Mouse (Mus musculus): Measurements from ENCODE around the gene Ndufa6. TPM values are rescaled to one million over a fixed set of nuclear protein-coding genes. Genes with fewer than 3 reads are reported as not detected.

The Ndufa6 gene
- total RNA-seq, 1 experiment, result 306 TPM

DNA sequence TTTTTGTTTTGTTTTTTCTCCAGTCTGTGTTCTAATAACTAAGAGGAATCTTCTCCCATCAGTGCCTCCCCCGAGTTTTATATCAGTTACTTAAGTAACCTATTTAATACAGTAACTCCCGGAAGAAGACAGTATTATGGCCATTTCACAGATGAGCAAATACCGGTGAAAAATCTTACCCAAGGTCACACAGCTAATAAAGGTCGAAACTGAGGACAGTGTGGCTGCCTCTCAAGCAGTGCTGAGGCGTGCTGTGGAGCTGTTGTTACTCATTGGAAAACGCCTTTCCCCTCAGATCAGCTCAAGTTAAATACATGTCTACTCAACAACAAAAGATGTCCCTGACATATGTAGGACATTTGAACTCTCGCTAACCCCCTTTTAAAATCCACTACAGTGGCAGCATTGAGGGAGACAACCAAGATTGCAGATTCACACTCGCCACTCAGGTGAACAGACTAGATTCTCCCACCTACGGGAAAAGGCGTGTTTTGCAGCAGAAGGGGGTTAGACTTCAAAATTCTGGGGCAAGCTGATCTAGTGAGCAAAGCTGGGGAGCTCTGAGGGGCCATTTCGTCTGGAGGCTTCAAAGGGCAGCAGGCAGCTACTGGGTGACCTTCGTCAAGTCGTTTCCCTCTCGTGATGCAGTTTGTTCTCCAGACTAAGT is 911 bp downstream of the Ndufa6 start:
- no peak for TF ChIP-seq ZNF384 (IDR thresholded peaks at IDR 0.05; ENCODE audit: low read depth, low read length)
- no peak for TF ChIP-seq ZC3H11A (IDR thresholded peaks at IDR 0.05; ENCODE audit: borderline replicate concordance, low read depth, low read length)
- no peak for TF ChIP-seq MAFK (IDR thresholded peaks at IDR 0.05; ENCODE audit: insufficient read depth, low read depth, low read length)
- TF ChIP-seq CHD2 (IDR thresholded peaks at IDR 0.05; ENCODE audit: low read depth, low read length), result no peak
- TF ChIP-seq HCFC1 (IDR thresholded peaks at IDR 0.05; ENCODE audit: borderline replicate concordance, insufficient read depth, low read length), result no peak
- in situ Hi-C loops (cut with MboI; ENCODE audit: low sequenced_read_pairs in 2 of 2, unreplicated experiment in 2 of 2), result loop anchor here in 1 of 2 experiments (10.0 kb wide), 1 partner anchor 692 kb away; no protein-coding TSS in a partner anchor
- Histone ChIP-seq H3K9me3 (ENCODE audit: control insufficient read depth, insufficient read depth, low read depth, low read length) (no peaks in the 10 kb centered on the region), H3K4me3 (ENCODE audit: insufficient read depth in 1 of 2, low read depth in 1 of 2, low read length in 2 of 2, poor library complexity in 1 of 2, severe bottlenecking in 1 of 2) (peak overlapping the region; percentile 86 to 90), H3K27ac (ENCODE audit: insufficient read depth, low read depth, low read length, poor library complexity, severe bottlenecking) (no peak overlapping the region), H3K36me3 (ENCODE audit: control insufficient read depth, insufficient read depth, low read length, poor library complexity, severe bottlenecking) (peaks cover 20% of the 10 kb centered on the region), H3K4me1 (ENCODE audit: control insufficient read depth in 2 of 2, insufficient read depth in 2 of 2, low read length in 2 of 2, poor library complexity in 1 of 2) (peaks cover 0 to 5% of the 10 kb centered on the region in 2 experiments; a peak in 1 of 4 replicates), H3K9ac (ENCODE audit: insufficient read depth, low read depth, low read length, poor library complexity, severe bottlenecking) (peak overlapping the region; percentile 96)
- no peak for DNase-seq (ENCODE audit: low read depth, low spot score)

DNA sequence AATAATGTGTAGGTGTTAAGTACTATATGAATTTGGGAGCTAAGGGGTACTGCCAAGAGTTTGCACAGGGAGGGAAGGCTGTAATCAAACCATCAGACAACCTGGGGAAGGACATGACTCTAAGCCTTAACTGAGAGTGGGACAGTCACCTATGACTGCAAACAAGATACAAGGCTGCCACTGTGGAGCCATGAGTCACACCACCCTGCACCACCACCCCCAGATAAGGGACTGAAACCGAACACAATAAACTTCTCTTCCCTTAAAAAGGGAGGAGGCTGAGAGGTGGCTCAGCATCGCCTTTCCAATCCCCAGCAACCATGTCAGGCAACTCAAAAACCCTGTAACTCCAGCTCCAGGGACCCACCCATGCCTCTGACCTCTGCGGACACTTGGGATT is 2.6 kb downstream of the Ndufa6 start:
- TF ChIP-seq ZNF384 (IDR thresholded peaks at IDR 0.05; ENCODE audit: low read depth, low read length), result no peak
- TF ChIP-seq HCFC1 (IDR thresholded peaks at IDR 0.05; ENCODE audit: borderline replicate concordance, insufficient read depth, low read length), result no peak
- TF ChIP-seq MAFK (IDR thresholded peaks at IDR 0.05; ENCODE audit: insufficient read depth, low read depth, low read length), result no peak
- TF ChIP-seq ZC3H11A (IDR thresholded peaks at IDR 0.05; ENCODE audit: borderline replicate concordance, low read depth, low read length), result no peak
- no peak for TF ChIP-seq CHD2 (IDR thresholded peaks at IDR 0.05; ENCODE audit: low read depth, low read length)
- H3K9ac ChIP-seq (ENCODE audit: insufficient read depth, low read depth, low read length, poor library complexity, severe bottlenecking), result no peak overlapping the region
- DNase-seq (ENCODE audit: low read depth, low spot score), result no peak
- in situ Hi-C loops (cut with MboI; ENCODE audit: low sequenced_read_pairs in 2 of 2, unreplicated experiment in 2 of 2), result loop anchor here in 1 of 2 experiments (10.0 kb wide), 1 partner anchor 693 kb away; no protein-coding TSS in a partner anchor
- H3K9me3 ChIP-seq (ENCODE audit: control insufficient read depth, insufficient read depth, low read depth, low read length), result no peaks in the 10 kb centered on the region
- no peak overlapping the region for H3K4me3 ChIP-seq (ENCODE audit: insufficient read depth in 1 of 2, low read depth in 1 of 2, low read length in 2 of 2, poor library complexity in 1 of 2, severe bottlenecking in 1 of 2)
- H3K4me1 ChIP-seq (ENCODE audit: control insufficient read depth in 2 of 2, insufficient read depth in 2 of 2, low read length in 2 of 2, poor library complexity in 1 of 2), result peaks cover 4 to 7% of the 10 kb centered on the region in 2 experiments; a peak in 3 of 4 replicates
- peaks cover 24% of the 10 kb centered on the region for H3K36me3 ChIP-seq (ENCODE audit: control insufficient read depth, insufficient read depth, low read length, poor library complexity, severe bottlenecking)
- H3K27ac ChIP-seq (ENCODE audit: insufficient read depth, low read depth, low read length, poor library complexity, severe bottlenecking), result no peak overlapping the region

DNA sequence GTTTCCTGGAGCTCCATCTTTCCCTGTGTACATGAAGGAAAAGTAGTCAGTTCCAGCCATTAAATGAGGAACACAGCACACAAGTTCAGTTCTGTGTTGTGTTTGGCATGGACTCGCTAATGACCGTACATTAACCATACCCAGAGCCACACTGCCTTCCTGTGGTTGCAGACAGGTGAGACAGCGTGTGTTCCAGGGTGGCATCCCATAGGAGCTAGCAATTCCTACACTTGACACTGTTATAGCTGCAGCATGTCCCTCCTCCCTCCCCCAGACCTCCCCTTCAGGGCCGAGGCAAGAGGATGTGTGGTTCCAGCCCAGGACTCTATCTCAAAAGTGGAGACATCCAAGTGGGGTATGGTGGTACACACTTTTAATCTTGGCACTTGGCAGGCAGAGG is 3.8 kb downstream of the Ndufa6 start:
- TF ChIP-seq HCFC1 (IDR thresholded peaks at IDR 0.05; ENCODE audit: borderline replicate concordance, insufficient read depth, low read length), result no peak
- no peak for TF ChIP-seq ZNF384 (IDR thresholded peaks at IDR 0.05; ENCODE audit: low read depth, low read length)
- TF ChIP-seq MAFK (IDR thresholded peaks at IDR 0.05; ENCODE audit: insufficient read depth, low read depth, low read length), result no peak
- TF ChIP-seq ZC3H11A (IDR thresholded peaks at IDR 0.05; ENCODE audit: borderline replicate concordance, low read depth, low read length), result no peak
- no peak for TF ChIP-seq CHD2 (IDR thresholded peaks at IDR 0.05; ENCODE audit: low read depth, low read length)
- Histone ChIP-seq H3K9ac (ENCODE audit: insufficient read depth, low read depth, low read length, poor library complexity, severe bottlenecking) (no peak overlapping the region), H3K4me1 (ENCODE audit: control insufficient read depth in 2 of 2, insufficient read depth in 2 of 2, low read length in 2 of 2, poor library complexity in 1 of 2) (peaks cover 4 to 7% of the 10 kb centered on the region in 2 experiments; a peak in 3 of 4 replicates), H3K4me3 (ENCODE audit: insufficient read depth in 1 of 2, low read depth in 1 of 2, low read length in 2 of 2, poor library complexity in 1 of 2, severe bottlenecking in 1 of 2) (no peak overlapping the region), H3K36me3 (ENCODE audit: control insufficient read depth, insufficient read depth, low read length, poor library complexity, severe bottlenecking) (peaks cover 23% of the 10 kb centered on the region), H3K27ac (ENCODE audit: insufficient read depth, low read depth, low read length, poor library complexity, severe bottlenecking) (no peak overlapping the region), H3K9me3 (ENCODE audit: control insufficient read depth, insufficient read depth, low read depth, low read length) (no peaks in the 10 kb centered on the region)
- in situ Hi-C loops (cut with MboI; ENCODE audit: low sequenced_read_pairs in 2 of 2, unreplicated experiment in 2 of 2), result loop anchor here in 1 of 2 experiments (10.0 kb wide), 1 partner anchor 694 kb away; no protein-coding TSS in a partner anchor
- no peak for DNase-seq (ENCODE audit: low read depth, low spot score)

DNA sequence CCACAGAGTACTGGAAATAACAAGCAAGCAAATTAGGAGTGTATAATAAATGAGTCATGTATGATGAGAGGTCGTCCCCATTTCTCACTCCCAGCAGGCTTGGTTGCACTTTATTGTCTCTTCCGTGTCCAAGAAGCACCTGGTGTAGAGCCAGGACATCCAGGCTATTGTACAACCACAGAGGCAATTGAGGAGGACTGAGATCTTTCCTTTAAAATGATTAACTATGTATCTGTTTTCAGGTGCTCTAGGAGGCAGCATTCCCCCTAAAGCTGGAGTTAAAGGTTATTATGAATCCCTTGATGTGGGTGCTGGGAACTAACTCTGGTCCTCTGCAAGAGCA is 5.2 kb downstream of the Ndufa6 start:
- no peak for DNase-seq (ENCODE audit: low read depth, low spot score)
- Histone ChIP-seq H3K27ac (ENCODE audit: insufficient read depth, low read depth, low read length, poor library complexity, severe bottlenecking) (no peak overlapping the region), H3K9ac (ENCODE audit: insufficient read depth, low read depth, low read length, poor library complexity, severe bottlenecking) (no peak overlapping the region), H3K9me3 (ENCODE audit: control insufficient read depth, insufficient read depth, low read depth, low read length) (no peaks in the 10 kb centered on the region), H3K4me1 (ENCODE audit: control insufficient read depth in 2 of 2, insufficient read depth in 2 of 2, low read length in 2 of 2, poor library complexity in 1 of 2) (peaks cover 4 to 9% of the 10 kb centered on the region in 2 experiments), H3K36me3 (ENCODE audit: control insufficient read depth, insufficient read depth, low read length, poor library complexity, severe bottlenecking) (peaks cover 23% of the 10 kb centered on the region), H3K4me3 (ENCODE audit: insufficient read depth in 1 of 2, low read depth in 1 of 2, low read length in 2 of 2, poor library complexity in 1 of 2, severe bottlenecking in 1 of 2) (no peak overlapping the region)
- TF ChIP-seq ZNF384 (IDR thresholded peaks at IDR 0.05; ENCODE audit: low read depth, low read length) (no peak), CHD2 (IDR thresholded peaks at IDR 0.05; ENCODE audit: low read depth, low read length) (no peak), MAFK (IDR thresholded peaks at IDR 0.05; ENCODE audit: insufficient read depth, low read depth, low read length) (no peak)
- in situ Hi-C loops (cut with MboI; ENCODE audit: low sequenced_read_pairs in 2 of 2, unreplicated experiment in 2 of 2), result no loop called here
